Mouse (Mus musculus) adrenal gland, postnatal 25 days (tissue): ENCODE results near the gene Gm3739. TPM values are rescaled to one million over a fixed set of nuclear protein-coding genes. Genes with fewer than 3 reads are reported as not detected.
"Not testable (repeated sequence)": the region's sequence is repeated elsewhere in the genome, so short reads cannot be mapped to it uniquely, and the experiment has no call there.

Experiments used
- DNase-seq: peaks from one replicate; pipeline ENCODE4 v3.0.0; 2021; ENCODE audit warnings: mixed read lengths
- long read RNA-seq: library from polyadenylated mRNA; stranded (forward); transcript quantifications from one replicate; pipeline ENCODE4 v2.0.0, GENCODE M21; 2021
- total RNA-seq: library from RNA; stranded (reverse); gene quantifications from 2 replicates; pipeline ENCODE4 v1.2.3, GENCODE M21; 2021

The Gm3739 gene
- 0.18 TPM in 1 of 2 replicates, not detected in the other for total RNA-seq
- long read RNA-seq, result 0 reads

GRCm38 (mm10) chr14:7314661-7315060, at the start of gene Gm3739:
Gene Gm3739 (minus strand): TSS chr14:7315049.
- DNase-seq, result peak; percentile 1

- DNase-seq, result not testable (repeated sequence)
Observed at GRCm38 (mm10) chr14:7332295-7332694, 17.4 kb upstream of the Gm3739 start, which contains the start of gene Gm5797. Gene Gm5797 (minus strand): TSS chr14:7332395.

GRCm38 (mm10) chr14:7315093-7315492, 244 bp upstream of the Gm3739 start:
- DNase-seq, result peak; percentile 0

GRCm38 (mm10) chr14:7264614-7265013, 50.2 kb downstream of the Gm3739 start, which contains the start of gene Gm3727:
Gene Gm3727 (minus strand): TSS chr14:7264714.
- not testable (repeated sequence) for DNase-seq

Other genes starting within 250 kb of the Gm3739 start
- gene Gm3696, start 214.4 kb downstream of the Gm3739 start, total RNA-seq, result 0.79 TPM in 1 of 2 replicates, not detected in the other
- gene Gm6676, start 189.6 kb downstream of the Gm3739 start, total RNA-seq, result not detected in 2 replicates
- 0.52 and 0.71 TPM in 2 replicates for gene Gm3512, start 140.5 kb downstream of the Gm3739 start, total RNA-seq
- not detected in 2 replicates for gene Gm16434, start 120.5 kb downstream of the Gm3739 start, total RNA-seq
- gene Gm3727, start 50.3 kb downstream of the Gm3739 start, total RNA-seq, result not detected in 2 replicates
- gene Gm5797, start 17.3 kb upstream of the Gm3739 start, total RNA-seq, result not detected in 2 replicates
- gene Gm8374, start 50.1 kb upstream of the Gm3739 start, total RNA-seq, result not detected in 2 replicates
- gene Gm3755, start 135.9 kb upstream of the Gm3739 start, total RNA-seq, result not detected in 2 replicates
- gene Gm3752, start 168.7 kb upstream of the Gm3739 start, total RNA-seq, result not detected in 2 replicates